Mouse (Mus musculus) left cerebral cortex, postnatal 10 days (tissue): ENCODE measurements at regions not wholly inside any gene's neighbourhood (a gene's known extent, or its start where the extent isn't known, plus 50 kb on each side); places are given as distances from the start of the nearest gene placed in this dataset.
"Not testable (repeated sequence)": the region's sequence is repeated elsewhere in the genome, so short reads cannot be mapped to it uniquely, and the experiment has no call there.

Experiments used
- DNase-seq, 2 experiments: peaks; one replicate each; pipeline ENCODE4 v3.0.0; 2021 to 2022; ENCODE audit warnings: low spot score in 2 of 2, mixed read lengths in 1 of 2; ENCODE audit errors: extremely low spot score in 1 of 2
- intact Hi-C: fragments of 180-260 bp; cut with DNase I; formaldehyde crosslinking; loops from one replicate; pipeline ENCODE4 v1.15.1; 2025

DNA sequence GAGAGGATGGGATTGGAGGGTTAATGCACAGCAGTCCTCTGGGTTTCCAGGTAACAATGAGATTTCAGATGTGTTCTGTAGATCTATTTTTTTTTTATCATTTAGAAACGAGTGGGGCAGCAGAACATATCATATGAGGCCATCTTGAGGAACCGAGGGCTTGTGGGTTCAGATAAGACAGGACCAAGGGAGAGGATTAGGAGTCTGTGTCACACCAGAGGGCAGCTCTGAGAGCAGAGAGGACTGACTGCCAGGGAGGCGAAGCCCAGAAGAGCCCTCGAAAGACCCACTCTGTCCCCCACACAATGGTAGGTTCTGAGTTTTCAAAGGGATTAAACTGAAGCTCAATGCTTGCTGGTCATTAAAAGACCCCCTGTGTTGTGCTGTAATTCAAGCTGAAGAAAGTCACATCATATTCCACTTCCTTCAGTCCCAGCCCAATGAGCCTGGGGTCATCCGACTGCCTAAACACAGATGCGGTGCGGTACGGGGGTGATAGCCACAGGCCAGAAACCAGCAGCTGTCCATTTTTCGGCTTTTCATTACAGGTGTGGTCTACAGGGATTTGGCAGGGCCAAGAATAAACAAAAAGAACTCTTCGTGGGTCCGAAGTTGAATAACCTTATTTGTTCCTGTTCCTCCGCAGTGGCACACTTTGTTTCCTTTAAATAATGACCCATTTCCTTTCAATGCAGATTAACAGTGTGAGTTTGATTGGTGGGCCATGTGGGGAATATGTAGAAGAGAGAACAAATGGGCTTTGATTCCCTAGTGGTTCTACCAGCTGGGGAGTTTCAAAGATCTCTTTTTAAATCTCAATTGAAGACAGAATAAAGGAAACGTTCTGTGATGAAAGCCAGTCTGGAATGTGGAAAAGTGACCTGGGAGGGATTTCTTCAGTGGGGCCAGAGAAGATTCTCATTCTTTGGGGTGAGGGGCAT is 234.5 kb downstream of the Sec16b start:
- intact Hi-C loops, result loop anchor here (10.0 kb wide), 2 partner anchors 614 to 914 kb away; partner anchors contain the start of gene Brinp2
- DNase-seq, result no peak

DNA sequence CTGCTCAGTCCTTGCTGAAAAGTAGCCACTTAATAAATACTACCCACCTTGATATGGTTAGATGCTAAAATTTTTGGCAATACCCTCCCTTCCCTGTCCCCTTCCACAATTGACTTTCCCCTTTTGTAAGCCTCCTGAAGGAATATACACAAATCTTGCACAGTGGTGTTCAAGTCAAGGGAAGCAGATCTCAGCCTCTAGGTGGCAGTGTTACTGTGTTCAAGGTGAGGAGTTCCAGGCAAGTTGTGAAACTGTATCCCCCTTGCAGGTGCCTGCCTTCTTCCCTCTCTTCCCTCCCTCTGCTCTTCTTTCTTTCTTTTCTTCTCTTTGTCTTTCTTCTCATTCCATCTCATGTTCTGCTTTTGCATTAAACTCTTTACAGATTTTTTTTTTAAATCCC is 239.1 kb downstream of the Sec16b start:
- DNase-seq, result peak; percentile 65 to 78
- intact Hi-C loops, result loop anchor here (2.0 to 10.0 kb wide), 3 partner anchors 521 to 909 kb away; partner anchors contain the start of gene Brinp2

DNA sequence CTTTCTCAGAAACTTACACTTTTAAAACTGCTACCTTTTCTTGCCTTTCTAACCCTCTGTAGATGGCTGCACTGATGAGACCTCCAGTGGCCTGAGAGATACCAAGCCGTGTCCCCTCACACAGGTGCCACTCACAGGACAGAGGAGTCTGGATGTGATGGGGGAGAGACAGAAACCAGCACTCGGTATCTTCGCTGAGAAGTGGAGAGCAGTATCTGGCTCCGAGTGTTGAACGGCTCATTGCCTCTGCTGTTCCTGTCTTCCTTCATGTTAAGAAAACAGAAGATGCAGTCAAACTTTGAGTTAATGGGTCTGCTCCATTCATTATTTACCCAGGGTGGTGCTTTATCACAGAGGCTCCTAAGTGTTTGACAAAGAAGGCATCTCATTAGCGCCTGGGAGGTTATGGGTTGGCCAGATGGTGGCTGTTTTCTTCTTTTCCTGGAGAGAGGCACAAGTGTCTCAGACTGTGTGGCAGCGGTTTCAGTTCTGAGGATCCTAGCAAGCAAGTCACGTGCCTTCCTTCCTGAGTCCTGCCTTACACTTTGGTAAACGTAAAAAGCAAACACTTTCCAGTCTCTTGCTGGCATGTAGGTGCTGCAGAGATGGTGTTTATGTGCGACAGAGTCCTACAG is 248.6 kb downstream of the Sec16b start:
- intact Hi-C loops, result no loop called here
- DNase-seq, result no peak

GRCm38 (mm10) chr1:157756977-157757376 is 250.4 kb downstream of the Sec16b start:
- intact Hi-C loops, result no loop called here
- DNase-seq, result no peak

DNA sequence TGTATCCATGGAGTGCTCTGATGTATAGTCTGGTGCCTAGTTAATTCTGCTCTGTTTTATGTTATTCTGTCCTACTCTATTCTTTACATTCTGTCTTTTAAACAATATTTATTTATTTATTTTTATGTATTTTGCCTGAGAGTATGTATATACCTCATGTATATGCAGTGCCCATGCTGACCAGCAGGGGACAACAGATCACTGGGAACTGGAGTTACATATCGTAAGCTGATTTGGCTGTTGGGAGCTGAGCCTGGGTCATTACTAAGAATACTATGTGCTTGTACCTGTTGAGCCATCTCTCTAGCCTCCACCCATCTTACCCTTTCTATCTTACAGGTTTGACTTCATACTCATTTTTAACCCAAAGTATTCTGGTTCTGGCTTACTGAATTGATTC is 251.8 kb downstream of the Sec16b start:
- no peak for DNase-seq
- intact Hi-C loops, result no loop called here

DNA sequence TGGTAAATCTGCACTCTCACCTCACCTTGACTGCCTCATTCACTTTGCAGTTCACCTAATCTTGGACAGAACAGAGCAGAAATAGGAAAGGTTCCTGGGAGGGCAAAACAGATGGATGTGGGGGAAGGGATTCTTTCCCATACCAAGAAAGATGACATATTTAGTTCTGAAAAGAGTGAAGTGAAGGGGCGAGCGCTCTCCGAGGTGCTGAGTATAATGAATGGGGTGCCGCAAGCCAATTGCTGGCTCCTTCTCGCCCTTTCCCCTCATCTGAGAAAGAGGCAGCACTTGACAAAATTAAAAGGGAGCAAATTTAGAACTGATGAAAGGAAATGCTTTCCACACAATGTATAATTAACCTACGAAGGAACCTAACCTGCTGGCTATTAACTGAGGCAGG is 261.7 kb downstream of the Sec16b start:
- no peak for DNase-seq
- intact Hi-C loops, result no loop called here

DNA sequence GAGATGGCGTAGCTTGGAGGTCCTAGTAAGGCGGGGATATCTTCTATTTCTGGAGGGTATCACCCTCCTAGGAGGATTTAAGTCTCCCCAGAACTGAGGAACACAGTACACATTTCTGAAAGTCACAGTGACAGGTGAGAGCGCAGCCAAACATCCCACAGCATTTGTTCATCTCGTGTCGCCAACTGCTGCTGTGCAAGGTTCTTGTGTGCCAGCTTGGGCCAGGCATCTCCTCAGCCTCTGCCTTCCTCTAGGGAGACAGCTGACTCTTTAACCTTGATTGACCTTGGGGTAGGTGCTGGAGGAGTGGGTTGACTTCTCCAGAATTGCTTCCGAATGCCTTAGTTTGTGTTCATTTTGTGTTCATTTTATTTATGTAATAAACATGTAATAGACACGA is 291.2 kb downstream of the Sec16b start:
- DNase-seq, result no peak
- intact Hi-C loops, result no loop called here

DNA sequence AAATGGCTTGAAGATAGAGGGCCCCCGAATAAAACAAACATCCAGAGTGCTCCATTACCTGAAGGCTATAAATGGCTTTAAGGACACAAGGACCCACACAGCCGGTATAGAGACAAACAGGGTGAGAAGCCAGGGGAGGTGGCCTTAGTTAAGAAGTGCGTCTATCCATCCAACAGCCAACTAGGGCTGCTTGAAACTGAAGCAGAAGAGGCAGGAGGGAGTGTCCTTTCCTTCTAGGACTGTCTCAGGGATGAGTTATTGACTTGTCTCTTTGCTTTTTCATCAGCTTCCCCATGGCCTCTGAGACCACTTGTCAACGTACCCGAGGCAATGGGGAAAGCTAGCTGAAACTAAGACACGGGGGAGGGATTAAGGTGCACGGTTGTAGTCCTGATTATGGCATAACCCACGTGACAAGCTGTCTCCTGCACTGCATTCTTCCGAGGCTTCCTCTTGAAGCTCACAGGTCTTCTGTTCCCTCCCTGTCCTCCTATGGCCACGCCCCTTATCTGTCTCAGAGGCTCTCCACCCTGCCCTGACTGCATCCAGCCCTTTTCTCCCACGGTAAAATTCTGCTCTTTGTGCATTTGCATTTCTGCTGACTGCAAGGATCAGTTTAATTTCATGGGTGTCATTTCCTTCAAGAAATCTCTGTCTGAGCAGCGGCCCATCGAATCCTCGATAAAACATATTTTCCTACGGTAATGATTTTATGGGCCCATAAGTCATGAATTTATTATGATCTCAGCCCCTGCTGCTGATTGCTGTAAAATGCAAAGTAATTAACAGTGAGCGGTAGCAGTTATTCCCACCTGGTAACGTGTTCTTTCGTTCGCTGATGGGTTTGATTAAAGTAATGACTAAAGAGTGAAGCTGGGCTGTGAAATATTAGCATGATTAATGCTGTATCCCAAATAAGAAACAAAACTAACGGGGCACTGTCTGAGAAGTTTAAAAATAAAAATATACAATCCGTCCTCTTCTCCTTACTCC is 292.3 kb downstream of the Sec16b start:
- DNase-seq, result no peak
- intact Hi-C loops, result no loop called here

GRCm38 (mm10) chr1:157801151-157801550 is 294.6 kb downstream of the Sec16b start:
- DNase-seq, result no peak
- intact Hi-C loops, result no loop called here

DNA sequence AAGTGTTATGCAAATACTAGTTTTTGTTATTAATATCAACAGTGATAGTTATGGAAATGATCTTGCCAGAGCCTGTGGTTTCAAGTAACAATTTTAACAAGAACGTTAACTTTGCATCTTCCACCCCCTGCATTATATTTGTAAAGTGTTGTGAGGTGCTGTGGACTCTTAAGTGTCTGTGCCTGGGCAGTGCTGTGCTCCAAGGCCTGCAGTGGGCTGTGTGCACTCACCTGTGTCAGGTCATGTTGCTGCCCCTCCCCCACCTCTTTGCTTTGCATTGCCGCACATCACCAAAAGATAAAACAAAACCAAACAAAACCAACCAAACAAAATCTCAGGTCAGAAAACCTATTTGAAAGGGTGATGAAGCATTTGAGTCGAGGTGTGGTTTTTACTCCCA is 297.7 kb downstream of the Sec16b start:
- intact Hi-C loops, result no loop called here
- DNase-seq, result no peak

DNA sequence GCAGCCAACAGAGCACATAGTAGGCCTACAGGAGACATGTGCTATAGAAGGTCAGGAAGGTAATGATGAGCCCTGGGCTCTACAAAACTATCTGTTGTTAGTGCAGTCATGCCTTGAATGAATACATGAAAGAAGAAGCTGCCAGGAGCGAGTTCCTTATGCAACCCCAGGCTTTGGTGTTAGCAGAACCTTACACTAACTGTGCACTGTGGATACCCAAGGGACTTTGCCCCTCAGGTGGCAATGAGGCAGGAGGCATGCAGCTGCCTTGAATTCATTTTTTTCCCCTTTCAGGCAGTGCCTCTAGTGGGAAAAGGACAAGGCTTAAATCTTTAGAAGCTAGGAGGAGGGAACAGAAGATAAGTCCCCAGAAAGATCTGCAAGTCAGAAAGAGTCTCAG is 299.8 kb downstream of the Sec16b start:
- intact Hi-C loops, result no loop called here
- DNase-seq, result no peak

DNA sequence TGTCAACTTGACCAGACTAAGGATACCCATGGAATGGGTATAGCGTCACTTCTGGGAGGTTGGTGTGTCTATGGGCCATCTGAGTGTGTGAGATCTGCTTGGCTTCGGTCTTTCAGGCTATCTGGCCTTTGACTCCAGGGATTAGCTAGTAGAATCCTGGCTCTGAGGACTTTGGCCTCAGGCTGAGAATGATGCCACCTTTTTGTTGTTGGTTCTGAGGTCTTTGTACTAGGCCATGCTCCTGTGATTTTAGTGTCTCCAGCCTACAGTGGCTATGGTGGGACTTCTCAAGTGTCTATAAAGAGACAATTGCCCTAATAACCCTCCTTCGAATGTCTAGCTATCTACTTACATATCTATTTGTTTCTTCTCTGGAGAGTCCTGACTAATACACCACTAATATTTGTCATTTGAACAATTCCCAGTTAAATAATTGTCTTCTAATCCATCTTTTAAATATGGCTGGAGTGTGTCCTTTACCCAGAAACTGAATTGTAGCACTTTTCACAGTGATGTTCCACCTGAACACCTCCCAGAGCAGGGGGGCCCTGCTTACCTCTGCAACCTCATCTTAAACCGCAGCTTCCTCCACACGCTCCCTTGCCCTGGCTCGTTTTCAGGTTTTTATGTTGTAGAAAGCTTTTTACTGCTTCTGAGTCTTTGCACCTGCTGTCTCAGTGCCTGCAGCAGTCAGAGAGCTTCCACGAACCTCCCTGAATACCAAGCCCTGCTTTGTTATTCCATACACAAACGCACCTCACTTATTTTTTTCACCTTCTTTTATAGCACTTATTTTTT is 303.3 kb downstream of the Sec16b start:
- no peak for DNase-seq
- intact Hi-C loops, result no loop called here

- DNase-seq, result no peak
- intact Hi-C loops, result no loop called here
These were observed 304.1 kb downstream of the Sec16b start for GRCm38 (mm10) chr1:157810657-157811056.

DNA sequence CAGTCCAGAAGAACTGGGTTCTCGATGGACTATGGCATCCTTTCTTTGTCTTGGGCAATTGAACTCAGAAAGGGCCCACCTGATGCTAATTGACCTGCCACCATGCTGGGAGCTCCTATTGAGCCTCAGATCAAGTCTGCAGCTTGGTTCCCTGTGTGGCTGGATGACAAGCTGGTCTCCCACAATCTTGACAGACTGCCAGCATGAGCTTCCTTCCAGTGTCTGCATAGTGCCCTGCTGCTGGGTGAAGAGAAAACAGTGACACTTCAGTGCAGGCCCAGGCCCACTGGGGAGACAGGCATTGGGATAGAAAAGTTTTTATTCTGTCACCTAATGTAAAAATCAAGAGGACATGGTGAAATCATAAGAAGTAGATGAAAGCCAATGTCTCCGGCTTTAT is 321.4 kb downstream of the Sec16b start:
- intact Hi-C loops, result no loop called here
- peak in 1 of 2 experiments; percentile 20 for DNase-seq

GRCm38 (mm10) chr1:157831511-157831910 is 325.0 kb downstream of the Sec16b start:
- no peak for DNase-seq
- intact Hi-C loops, result no loop called here

GRCm38 (mm10) chr1:157872775-157873174 is 366.2 kb downstream of the Sec16b start:
- intact Hi-C loops, result no loop called here
- DNase-seq, result no peak

DNA sequence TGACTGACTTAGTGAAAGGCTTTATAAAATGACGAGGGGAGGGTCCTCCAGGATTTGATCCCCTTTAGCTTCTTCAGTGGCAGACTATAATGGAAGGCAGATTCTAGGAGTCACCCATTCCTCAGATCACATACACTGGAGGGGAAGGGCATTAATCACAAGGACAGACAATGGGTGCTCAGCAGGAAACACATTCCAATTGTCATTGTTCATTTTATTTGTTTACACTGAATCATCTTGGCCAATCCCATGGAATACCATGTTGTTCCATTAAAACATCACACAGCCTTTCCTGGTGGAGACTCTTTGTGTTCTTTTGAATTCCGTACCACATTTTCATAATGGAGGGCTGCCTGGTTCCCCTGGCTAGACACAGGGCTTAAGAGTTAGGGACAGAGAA is 368.5 kb downstream of the Sec16b start:
- no peak for DNase-seq
- intact Hi-C loops, result no loop called here

GRCm38 (mm10) chr1:157877117-157877516 is 370.6 kb downstream of the Sec16b start:
- DNase-seq, intact Hi-C loops: not testable (repeated sequence)
